Mouse (Mus musculus) heart, adult 18-20 months (tissue): ENCODE results near the gene 2200002D01Rik. TPM values are rescaled to one million over a fixed set of nuclear protein-coding genes. Genes with fewer than 3 reads are reported as not detected.

Experiments
- total RNA-seq, 2 experiments: library from RNA; stranded (reverse); gene quantifications; 2 replicates each; pipeline ENCODE4 v1.2.3; 2021

2200002D01Rik gene
- total RNA-seq, 2 experiments from 2014 or later = 0.77 to 1.6 TPM

Other genes starting within 250 kb of the 2200002D01Rik start
- gene Ryr1, start 123.3 kb downstream of the 2200002D01Rik start, total RNA-seq = under 1 TPM; 0.07 to 0.13 TPM
- gene Rasgrp4, start 113.6 kb downstream of the 2200002D01Rik start, total RNA-seq = 1 to 10 TPM in 1 of 2 experiments, under 1 TPM in 1; 0.92 to 1.1 TPM
- gene Fam98c, start 92.2 kb downstream of the 2200002D01Rik start, total RNA-seq = 10 to 100 TPM; 10.4 to 12.1 TPM
- gene Ggn, start 78.3 kb downstream of the 2200002D01Rik start, total RNA-seq = under 1 TPM; 0.25 to 0.28 TPM
- gene Spred3, start 78.1 kb downstream of the 2200002D01Rik start, total RNA-seq = under 1 TPM; 0.60 to 0.77 TPM
- gene Psmd8, start 67.8 kb downstream of the 2200002D01Rik start, total RNA-seq = 100 to 1,000 TPM; 119 to 124 TPM
- under 1 TPM in 1 of 2 experiments, not detected in 1; 0.89 TPM for gene Catsperg1, start 34.4 kb downstream of the 2200002D01Rik start, total RNA-seq
- 1 to 10 TPM; 2.7 to 2.9 TPM for gene Kcnk6, start 16.0 kb downstream of the 2200002D01Rik start, total RNA-seq
- 10 to 100 TPM; 66.3 to 69.2 TPM for gene Yif1b, start 10.1 kb downstream of the 2200002D01Rik start, total RNA-seq
- gene Spint2, start 33.4 kb upstream of the 2200002D01Rik start, total RNA-seq = 10 to 100 TPM; 45.7 to 53.8 TPM
- gene Ppp1r14a, start 40.8 kb upstream of the 2200002D01Rik start, total RNA-seq = 1 to 10 TPM; 5.8 to 7.5 TPM
- 1 to 10 TPM in 1 of 2 experiments, under 1 TPM in 1; 0.47 to 1.1 TPM for gene Dpf1, start 55.5 kb upstream of the 2200002D01Rik start, total RNA-seq